Mouse (Mus musculus): ENCODE results near the gene Ephb2.

The Ephb2 gene

GRCm38 (mm10) chr4:136836387-136836931 is 671 bp upstream of the Ephb2 start:
- no peak for DNase-seq

- peak; percentile 44 for DNase-seq
These were observed 770 bp downstream of the Ephb2 start for GRCm38 (mm10) chr4:136834815-136835620.

- DNase-seq, result no peak
These were observed 1.4 kb downstream of the Ephb2 start for GRCm38 (mm10) chr4:136834439-136834814.

- DNase-seq, result no peak
These were observed 2.0 kb downstream of the Ephb2 start for GRCm38 (mm10) chr4:136833619-136834351.

GRCm38 (mm10) chr4:136832559-136833232 is 3.1 kb downstream of the Ephb2 start:
- no peak for DNase-seq

GRCm38 (mm10) chr4:136830272-136830823 is 5.4 kb downstream of the Ephb2 start:
- DNase-seq, result no peak

- no peak for DNase-seq
These were observed 6.0 kb downstream of the Ephb2 start for GRCm38 (mm10) chr4:136829837-136830236.

- DNase-seq, result no peak
These were observed 6.9 kb downstream of the Ephb2 start for GRCm38 (mm10) chr4:136828664-136829569.

GRCm38 (mm10) chr4:136824935-136825552 is 10.7 kb downstream of the Ephb2 start:
- DNase-seq, result no peak

GRCm38 (mm10) chr4:136820069-136820522 is 15.7 kb downstream of the Ephb2 start:
- no peak for DNase-seq

- DNase-seq, result no peak
These were observed 19.1 kb downstream of the Ephb2 start for GRCm38 (mm10) chr4:136816701-136817100.

- DNase-seq, result no peak
These were observed 20.4 kb downstream of the Ephb2 start for GRCm38 (mm10) chr4:136815364-136815763.

- no peak for DNase-seq
These were observed 23.2 kb downstream of the Ephb2 start for GRCm38 (mm10) chr4:136812543-136812942.

GRCm38 (mm10) chr4:136811596-136811995 is 24.2 kb downstream of the Ephb2 start:
- no peak for DNase-seq

GRCm38 (mm10) chr4:136808478-136808877 is 27.3 kb downstream of the Ephb2 start:
- DNase-seq, result no peak

- DNase-seq, result no peak
These were observed 28.3 kb downstream of the Ephb2 start for GRCm38 (mm10) chr4:136807448-136808009.

GRCm38 (mm10) chr4:136806254-136806653 is 29.5 kb downstream of the Ephb2 start:
- DNase-seq, result no peak

- no peak for DNase-seq
These were observed 31.4 kb downstream of the Ephb2 start for GRCm38 (mm10) chr4:136804343-136804742.

- peak; percentile 38 for DNase-seq
These were observed 33.3 kb downstream of the Ephb2 start for GRCm38 (mm10) chr4:136802446-136802845.

GRCm38 (mm10) chr4:136801944-136802343 is 33.8 kb downstream of the Ephb2 start:
- no peak for DNase-seq

GRCm38 (mm10) chr4:136801463-136801862 is 34.3 kb downstream of the Ephb2 start:
- DNase-seq, result no peak

Data from right cerebral cortex, postnatal 25 days (tissue).